Mouse (Mus musculus) mouse trophoblast stem cell (cell line): ENCODE measurements around the gene Hey2.

ENCODE experiments used
- in situ Hi-C, 2 experiments: fragments of 300-500 bp; cut with MseI, MboI; formaldehyde crosslinking; loops; 2 replicates in 1 of 2; 3 replicates in 1 of 2; pipeline ENCODE4 v1.15.1; 2025

The Hey2 gene

GRCm38 (mm10) chr10:30842643-30843437 is at the start of gene Hey2:
Gene Hey2 (minus strand): TSS chr10:30842801.
- in situ Hi-C loops: loop anchor here in 1 of 2 experiments (10.0 kb wide), 1 partner anchor 452 kb away; no protein-coding TSS in a partner anchor

- in situ Hi-C loops: no loop called here
Observed at GRCm38 (mm10) chr10:30883085-30883760, 40.6 kb upstream of the Hey2 start.

- in situ Hi-C loops: no loop called here
Observed at GRCm38 (mm10) chr10:30881109-30881508, 38.5 kb upstream of the Hey2 start.

- in situ Hi-C loops: loop anchor here (5.0 to 10.0 kb wide), 2 partner anchors 450 to 452 kb away; no protein-coding TSS in a partner anchor
Observed at GRCm38 (mm10) chr10:30845101-30845825, 2.7 kb upstream of the Hey2 start.

- in situ Hi-C loops: loop anchor here (5.0 to 10.0 kb wide), 2 partner anchors 450 to 453 kb away; no protein-coding TSS in a partner anchor
Observed at GRCm38 (mm10) chr10:30844191-30845010, 1.8 kb upstream of the Hey2 start.

- in situ Hi-C loops: loop anchor here in 1 of 2 experiments (10.0 kb wide), 1 partner anchor 451 kb away; no protein-coding TSS in a partner anchor
Observed at GRCm38 (mm10) chr10:30843438-30844190, 1.0 kb upstream of the Hey2 start.

GRCm38 (mm10) chr10:30842228-30842627 is 373 bp downstream of the Hey2 start:
- in situ Hi-C loops: loop anchor here in 1 of 2 experiments (10.0 kb wide), 1 partner anchor 453 kb away; no protein-coding TSS in a partner anchor

- in situ Hi-C loops: loop anchor here in 1 of 2 experiments (10.0 kb wide), 1 partner anchor 454 kb away; no protein-coding TSS in a partner anchor
Observed at GRCm38 (mm10) chr10:30840824-30841223, 1.8 kb downstream of the Hey2 start.

GRCm38 (mm10) chr10:30838188-30838587 is 4.4 kb downstream of the Hey2 start:
- in situ Hi-C loops: no loop called here

- in situ Hi-C loops: loop anchor here (5.0 to 10.0 kb wide), 2 partner anchors 477 to 480 kb away; no protein-coding TSS in a partner anchor
Observed at GRCm38 (mm10) chr10:30825049-30825448, 17.6 kb downstream of the Hey2 start.

GRCm38 (mm10) chr10:30810967-30811293 is 31.7 kb downstream of the Hey2 start:
- in situ Hi-C loops: no loop called here

GRCm38 (mm10) chr10:30810247-30810966 is 32.2 kb downstream of the Hey2 start:
- in situ Hi-C loops: no loop called here

GRCm38 (mm10) chr10:30803587-30804253 is 38.9 kb downstream of the Hey2 start:
- in situ Hi-C loops: loop anchor here in 1 of 2 experiments (10.0 kb wide), 1 partner anchor 189 kb away; no protein-coding TSS in a partner anchor

- in situ Hi-C loops: loop anchor here in 1 of 2 experiments (10.0 kb wide), 1 partner anchor 188 kb away; no protein-coding TSS in a partner anchor
Observed at GRCm38 (mm10) chr10:30802681-30803586, 39.7 kb downstream of the Hey2 start, which contains the start of gene Ncoa7. Gene Ncoa7 (minus strand): TSS chr10:30803326.

GRCm38 (mm10) chr10:30802033-30802432 is 40.6 kb downstream of the Hey2 start:
- in situ Hi-C loops: loop anchor here in 1 of 2 experiments (10.0 kb wide), 1 partner anchor 187 kb away; no protein-coding TSS in a partner anchor

- in situ Hi-C loops: loop anchor here in 1 of 2 experiments (10.0 kb wide), 1 partner anchor 185 kb away; no protein-coding TSS in a partner anchor
Observed at GRCm38 (mm10) chr10:30799713-30800450, 42.7 kb downstream of the Hey2 start.
